Mouse (Mus musculus): ENCODE measurements around the gene Uxs1. TPM values are rescaled to one million over a fixed set of nuclear protein-coding genes. Genes with fewer than 3 reads are reported as not detected.

Gene Uxs1
- total and polyA plus RNA-seq, 3 experiments, result 27.4 to 65.3 (median 48.4) TPM

DNA sequence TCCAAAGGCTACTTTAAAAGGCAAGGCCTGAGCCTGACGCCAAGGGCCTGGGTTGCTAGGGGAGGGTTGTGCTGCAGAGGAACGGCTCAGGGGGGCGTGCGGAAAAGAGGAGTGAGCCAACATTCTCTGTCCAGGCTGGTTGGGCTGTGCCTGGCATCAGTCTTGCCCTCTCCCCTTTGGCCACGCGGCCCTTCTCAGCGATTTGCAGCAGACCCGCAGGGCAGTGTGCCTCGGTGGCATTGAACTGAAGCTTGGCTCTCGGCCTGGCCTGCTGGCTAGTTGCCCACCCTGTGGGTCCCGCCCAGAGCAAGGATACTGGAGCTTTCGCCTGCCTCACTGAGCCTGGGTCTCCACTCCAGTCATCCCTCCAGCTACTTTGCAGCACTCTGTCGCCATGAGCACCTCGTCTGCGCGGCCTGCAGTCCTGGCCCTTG, 97.1 kb downstream of the Uxs1 start, which contains the start of gene 1500015O10Rik:
Gene 1500015O10Rik, plus strand, starts transcription at position 112 of the 434 bp plus-strand sequence.
- DNase-seq, result peak; percentile 86

- no peak for DNase-seq
Measured at GRCm38 (mm10) chr1:43722459-43722858, 105.1 kb downstream of the Uxs1 start.

DNA sequence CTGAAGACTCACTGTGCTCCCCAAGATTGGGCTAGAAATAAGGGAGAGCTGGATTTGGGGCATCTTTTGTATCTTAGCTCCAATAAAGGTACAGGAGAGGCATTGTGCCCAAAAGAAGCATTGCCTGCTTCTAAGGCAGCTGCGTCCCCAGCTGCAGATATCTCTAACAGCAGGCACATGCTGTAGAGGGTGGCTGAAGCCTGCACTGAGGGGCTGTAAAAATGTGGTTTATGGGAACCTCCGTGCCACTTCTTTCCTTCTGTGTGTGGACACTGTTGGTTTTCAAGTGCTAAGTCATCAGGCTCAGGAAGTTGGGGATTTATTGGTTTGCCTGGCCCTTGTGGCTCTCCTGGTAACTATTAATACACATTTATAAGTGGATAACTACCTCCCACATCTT, 108.8 kb downstream of the Uxs1 start:
- no peak for DNase-seq

DNA sequence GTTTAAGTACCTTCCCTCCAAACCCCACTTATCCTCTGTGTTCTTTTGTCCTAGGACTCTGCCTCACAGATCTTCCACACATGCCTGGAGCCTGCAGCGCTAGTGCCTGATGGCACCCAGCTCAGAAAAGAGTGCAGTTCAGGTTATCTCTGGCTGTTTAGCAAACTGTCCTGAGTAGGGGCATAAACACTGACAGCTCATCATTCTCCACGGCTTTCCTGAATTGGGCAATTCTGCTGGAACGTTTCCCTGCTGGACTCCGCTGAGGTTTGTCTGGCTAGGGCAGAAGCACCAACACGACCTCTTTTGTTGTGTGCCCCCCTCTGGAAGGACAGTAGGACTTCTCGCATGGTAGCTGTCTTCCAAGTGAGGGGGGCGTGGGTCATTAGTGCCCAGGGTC, 109.6 kb downstream of the Uxs1 start:
- DNase-seq, result peak; percentile 55

- DNase-seq, result no peak
Measured at GRCm38 (mm10) chr1:43714841-43715240, 112.8 kb downstream of the Uxs1 start.

DNA sequence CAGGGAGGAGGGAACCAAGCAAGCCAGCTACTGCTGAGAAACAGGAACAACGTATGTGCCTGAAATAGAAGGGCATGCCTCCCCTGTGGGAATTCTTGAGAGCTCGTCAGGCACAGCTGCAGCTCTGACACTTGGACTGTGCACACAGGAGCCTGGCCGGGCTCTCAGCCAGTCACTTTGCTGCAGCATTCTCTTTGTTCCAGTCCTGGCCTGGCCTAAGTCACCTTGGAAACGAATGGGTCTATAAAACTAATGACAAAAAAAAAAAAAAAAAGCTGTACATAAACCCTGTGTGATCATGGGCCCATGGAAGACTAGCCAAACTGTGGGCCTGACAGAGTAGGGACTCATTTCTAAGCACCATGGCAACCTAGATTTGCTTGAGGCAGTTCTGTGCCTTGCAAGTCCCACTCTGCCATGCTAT, 129.0 kb downstream of the Uxs1 start:
- peak; percentile 8 for DNase-seq

Other genes starting within 250 kb of the Uxs1 start
- gene 1500015O10Rik, start 97.2 kb downstream of the Uxs1 start, total RNA-seq (2021), result 100 to 1,000 TPM; 179 to 264 TPM
- 38.0 and 44.3 TPM in 2 replicates for gene 1500015O10Rik, start 97.2 kb downstream of the Uxs1 start, polyA plus RNA-seq (2012; rRNA removed)
- gene Tpp2, start 105.8 kb upstream of the Uxs1 start, total RNA-seq (2021), result 10 to 100 TPM; 44.3 to 45.1 TPM
- 4.9 and 6.3 TPM in 2 replicates for gene Tpp2, start 105.8 kb upstream of the Uxs1 start, polyA plus RNA-seq (2012; rRNA removed)
- not detected for gene Mettl21c, start 192.2 kb upstream of the Uxs1 start, total RNA-seq (2021)
- gene Mettl21c, start 192.2 kb upstream of the Uxs1 start, polyA plus RNA-seq (2012; rRNA removed), result 0.04 TPM in 1 of 2 replicates, not detected in the other
- gene Gm8251, start 234.1 kb upstream of the Uxs1 start, total RNA-seq (2021), result under 1 TPM in 1 of 2 experiments, not detected in 1; 0.12 TPM
- not detected in 2 replicates for gene Gm8251, start 234.1 kb upstream of the Uxs1 start, polyA plus RNA-seq (2012; rRNA removed)